Mouse (Mus musculus) liver (tissue): ENCODE measurements around the gene Lilra6.
"Not testable (repeated sequence)": the region's sequence is repeated elsewhere in the genome, so short reads cannot be mapped to it uniquely, and the experiment has no call there.

Experiments used
- DNase-seq: peaks from one replicate; pipeline ENCODE4 v3.0.0-alpha.2; 2020; ENCODE audit warnings: mixed read lengths

Lilra6 gene

DNA sequence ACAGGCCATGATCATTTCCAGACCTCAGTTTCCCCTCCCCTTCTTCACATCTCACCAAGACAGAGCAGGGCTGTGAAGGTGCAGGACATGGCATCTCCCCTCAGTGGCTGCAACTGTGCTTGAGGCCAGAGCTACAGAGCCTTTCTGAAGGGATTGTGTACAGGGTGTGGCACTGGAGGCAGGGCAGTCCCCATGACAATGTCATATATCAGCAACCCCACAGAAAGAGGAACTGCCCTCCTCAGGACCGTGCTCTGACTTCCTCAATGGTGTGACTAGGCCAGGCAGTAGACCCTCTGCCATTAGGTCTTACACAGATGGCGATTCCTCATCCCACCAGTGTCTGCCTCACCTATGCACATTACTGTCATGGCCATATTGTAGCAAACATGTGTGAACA, at the start of gene Lilra6:
Gene Lilra6, minus strand, starts transcription at position 117 of the 400 bp plus-strand sequence.
- DNase-seq: not testable (repeated sequence)

DNA sequence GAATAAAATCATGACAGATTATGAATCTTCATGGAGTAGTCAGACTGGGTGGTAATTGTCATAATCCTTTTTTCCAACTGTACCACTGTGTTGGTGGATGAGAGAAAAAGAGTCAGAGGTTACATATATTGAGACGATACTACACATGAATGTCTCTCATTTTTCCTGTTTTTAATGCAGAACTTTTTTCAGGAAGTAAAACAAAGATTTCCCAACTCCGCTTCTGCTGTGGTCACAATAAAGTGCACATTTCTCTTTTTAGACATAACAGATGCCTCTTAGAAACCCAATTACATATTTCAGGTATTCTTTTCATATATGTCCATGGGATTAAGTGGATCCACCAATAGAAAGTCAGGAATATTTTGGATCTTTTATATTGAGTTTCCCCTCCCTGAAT, 46.7 kb upstream of the Lilra6 start:
- DNase-seq: no peak

DNA sequence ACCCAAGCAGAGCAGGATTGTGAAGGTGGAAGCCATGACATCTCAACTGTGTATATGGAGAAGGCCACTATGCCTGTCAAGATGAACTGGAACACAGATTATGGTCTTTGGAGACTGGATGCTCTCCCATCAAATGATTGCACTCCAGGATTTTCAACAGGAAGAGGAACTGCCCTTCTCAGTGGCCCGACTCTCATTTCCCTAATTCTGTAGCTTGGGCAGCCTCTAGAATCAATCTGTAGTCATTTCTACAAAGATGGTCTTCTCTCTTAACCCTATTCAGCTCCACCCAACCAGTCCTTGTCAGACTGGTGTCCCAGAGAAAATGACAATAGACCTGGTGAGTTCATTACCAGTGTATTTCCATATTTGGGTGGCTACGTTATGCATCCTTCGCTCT, 42.1 kb upstream of the Lilra6 start:
- DNase-seq: no peak

DNA sequence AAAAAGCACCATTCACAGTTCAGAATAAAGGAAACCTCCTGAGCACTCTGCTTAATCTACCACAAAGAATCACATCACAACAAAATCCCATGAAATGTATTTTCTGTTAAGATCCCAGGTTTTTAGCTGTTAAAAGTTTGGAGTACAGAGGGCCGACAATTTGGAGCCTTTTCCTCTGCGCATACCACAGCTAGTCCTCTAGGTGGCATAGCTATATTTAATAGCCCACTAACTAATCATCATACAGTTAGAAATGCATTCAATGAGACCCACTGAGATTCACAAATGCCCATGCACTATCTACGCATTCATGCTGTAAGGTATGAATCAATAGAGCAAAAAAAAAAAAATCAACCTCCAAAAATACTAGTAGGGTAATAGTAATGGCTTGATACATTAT, 33.9 kb upstream of the Lilra6 start:
- no peak for DNase-seq

DNA sequence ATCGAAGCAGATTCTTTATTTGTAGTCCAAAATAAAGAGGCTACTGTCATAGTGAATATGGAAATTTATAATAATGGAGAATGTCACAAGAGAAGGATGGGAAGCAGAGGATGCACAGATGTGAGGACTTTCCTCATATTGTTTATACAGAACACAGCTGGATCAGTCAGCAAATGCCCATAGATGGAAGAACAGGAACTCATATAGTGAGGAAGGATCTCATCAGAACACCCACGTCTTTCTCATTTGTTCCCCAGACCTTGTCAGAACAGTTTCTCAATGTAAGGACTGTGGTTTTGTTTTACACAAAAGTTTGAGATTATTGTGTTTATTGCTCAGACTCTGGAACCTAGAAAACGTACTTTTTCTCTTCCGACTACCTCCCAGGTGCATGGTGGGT, 32.9 kb upstream of the Lilra6 start:
- no peak for DNase-seq

DNA sequence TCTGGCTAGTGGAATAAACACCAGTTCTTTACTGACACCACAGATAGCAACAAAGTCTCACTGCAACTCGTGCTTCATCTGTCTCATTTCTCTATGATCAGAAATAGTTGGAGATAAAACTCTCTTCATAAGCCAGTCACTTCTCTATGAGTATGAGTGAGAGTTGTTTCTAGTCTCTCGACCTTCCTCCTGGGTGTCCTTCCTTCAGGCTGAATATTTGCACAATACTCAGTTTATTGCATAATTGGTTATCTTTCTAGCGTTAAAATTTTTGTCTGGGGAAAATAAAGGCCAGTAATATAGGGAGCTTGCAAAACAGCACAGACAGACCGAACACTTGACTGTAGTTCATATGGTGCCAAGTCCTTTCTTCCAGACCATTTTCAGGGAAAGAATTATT, 30.8 kb upstream of the Lilra6 start:
- DNase-seq: no peak

DNA sequence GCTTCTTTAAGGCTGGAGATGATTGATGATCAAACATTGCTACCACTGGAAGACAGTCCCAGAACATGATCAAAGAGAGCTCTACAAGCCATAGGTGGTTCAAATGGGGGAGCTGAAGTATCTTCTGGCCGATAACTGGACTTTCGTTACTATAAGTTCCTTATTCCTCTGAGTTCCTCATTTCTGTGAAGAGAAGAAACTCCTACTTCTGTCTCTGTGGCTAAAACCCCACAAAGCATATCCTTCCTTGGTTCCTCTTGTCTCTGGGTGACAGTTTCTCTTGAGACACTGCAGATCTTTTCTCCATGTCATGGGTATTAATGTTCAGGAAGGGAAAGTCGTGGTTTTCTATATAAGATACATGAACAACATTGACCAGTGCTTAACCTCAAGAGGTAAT, 25.6 kb upstream of the Lilra6 start:
- DNase-seq: no peak

DNA sequence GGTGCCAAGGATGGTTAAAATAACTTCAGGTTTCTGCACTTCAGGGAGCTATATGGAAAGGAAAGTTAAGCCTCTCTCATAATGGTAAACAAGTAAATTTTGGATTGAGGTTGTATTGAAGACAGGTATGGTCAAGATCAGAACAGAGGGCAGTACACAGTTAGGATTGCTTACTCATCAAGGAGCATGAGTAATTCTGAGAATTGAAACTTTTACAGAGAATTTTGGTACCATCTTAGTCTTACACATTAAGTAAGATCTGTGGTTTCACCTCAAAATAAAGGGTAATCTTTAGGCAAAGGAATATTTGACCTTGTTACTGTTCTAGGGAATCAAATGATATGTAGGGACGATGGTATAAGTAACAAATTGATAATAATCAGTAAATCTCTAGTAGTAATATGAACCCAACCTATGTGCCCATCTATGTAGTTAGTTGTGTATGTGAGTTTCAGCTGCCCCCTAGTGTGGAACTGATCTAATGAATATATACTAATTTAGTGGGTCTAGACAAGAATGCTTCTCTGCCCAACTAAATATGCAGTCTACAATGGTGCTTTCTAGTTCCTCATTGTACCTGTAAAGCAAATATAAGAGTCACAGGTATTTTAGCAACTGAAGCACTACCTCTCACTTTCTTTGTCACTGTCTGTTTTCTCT, 24.7 kb upstream of the Lilra6 start:
- DNase-seq: no peak

DNA sequence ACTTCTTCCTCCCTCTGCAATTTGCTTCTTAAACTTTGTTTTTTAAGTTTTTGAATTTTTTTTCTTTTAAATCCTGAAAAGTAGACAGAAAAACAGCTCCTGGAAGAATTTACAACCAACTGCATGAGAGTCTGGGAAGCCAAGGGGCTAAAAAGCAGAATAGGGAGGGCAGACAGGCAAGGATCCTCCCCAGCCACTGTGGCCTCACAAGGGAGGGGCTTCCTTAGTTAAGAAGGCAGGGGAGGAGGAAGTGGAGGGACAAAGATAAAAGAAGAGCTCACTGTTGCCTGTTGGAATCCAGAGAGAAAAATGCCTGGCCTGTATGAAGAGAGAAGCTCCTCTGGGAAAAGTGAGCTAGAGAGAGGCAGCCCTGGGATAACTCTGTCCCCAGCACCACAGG, 20.2 kb upstream of the Lilra6 start:
- DNase-seq: peak; percentile 8

DNA sequence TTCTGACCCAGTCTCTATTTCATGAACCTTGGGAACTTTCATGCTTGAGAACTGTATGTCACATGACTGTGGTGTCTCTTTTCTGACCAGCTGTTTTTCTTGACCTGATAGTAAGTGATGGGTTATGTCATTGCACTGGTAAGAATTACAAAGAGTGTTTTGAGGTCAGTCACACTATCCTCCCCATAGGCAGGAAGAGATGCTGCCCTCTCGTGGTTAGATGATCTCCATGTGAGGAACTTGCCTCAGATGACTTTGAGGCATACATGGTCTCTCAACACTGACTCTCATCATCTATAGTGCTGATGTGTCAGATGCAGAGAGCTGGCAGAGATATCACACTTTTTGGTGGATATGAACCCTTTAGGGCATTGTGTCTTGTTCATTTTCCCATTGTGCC, 11.6 kb downstream of the Lilra6 start:
- no peak for DNase-seq

DNA sequence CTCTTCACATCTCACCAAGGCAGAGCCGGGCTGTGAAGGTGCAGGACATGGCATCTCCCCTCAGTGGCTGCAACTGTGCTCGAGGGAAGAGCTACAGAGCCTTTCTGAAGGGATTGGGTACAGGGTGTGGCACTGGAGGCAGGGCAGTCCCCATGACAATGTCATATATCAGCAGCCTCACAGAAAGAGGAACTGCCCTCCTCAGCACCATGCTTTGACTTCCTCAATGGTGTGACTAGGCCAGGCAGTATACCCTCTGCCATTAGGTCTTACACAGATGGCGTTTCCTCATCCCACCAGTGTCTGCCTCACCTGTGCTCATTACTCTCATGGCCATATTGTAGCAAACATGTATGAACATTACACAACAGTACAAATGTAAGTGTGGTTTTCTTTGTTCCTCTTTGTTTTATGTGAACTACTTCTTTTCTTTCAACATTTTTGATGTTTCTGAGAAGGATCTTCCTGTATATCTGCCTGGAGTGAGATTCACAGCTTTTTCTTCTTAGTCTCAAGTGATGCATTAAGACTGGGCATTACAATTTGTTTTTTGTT, 17.2 kb downstream of the Lilra6 start, which contains the start of gene Gm14548:
Gene Gm14548, minus strand, starts transcription at position 85 of the 555 bp plus-strand sequence.
- peak; percentile 5 for DNase-seq

DNA sequence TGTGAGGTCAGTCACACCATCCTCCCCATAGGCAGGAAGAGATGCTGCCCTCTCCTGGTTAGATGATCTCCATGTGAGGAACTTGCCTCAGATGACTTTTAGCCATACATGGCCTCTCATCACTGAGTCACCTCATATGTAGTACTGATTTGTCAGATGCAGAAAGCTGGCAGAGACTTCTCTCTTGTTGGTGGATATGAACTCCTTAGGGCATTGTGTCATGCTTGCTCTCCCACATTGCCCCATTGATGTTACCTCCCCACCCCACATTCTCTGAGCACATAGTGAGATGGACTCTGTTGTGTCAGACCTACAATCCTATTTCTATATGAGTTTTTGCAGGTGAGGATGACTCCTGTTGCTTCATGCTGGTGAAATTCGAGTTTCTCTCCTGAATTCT, 40.3 kb downstream of the Lilra6 start:
- DNase-seq: not testable (repeated sequence)
